Comparison of ENCODE assay signal across 32 mouse cellular contexts in genomic region chr3:121536803-121537202, GRCm38 (mm10). TPM values are rescaled to one million over a fixed set of nuclear protein-coding genes. Genes with fewer than 3 reads are reported as not detected.
DNase-seq lines count a peak whose midpoint lies in the region; ATAC-seq lines count a peak whose summit lies in the region.
"Had no signal": no experiment of that assay in that cellular context is flagged by ENCODE, and none has a peak within 500 bp of the region (broad histone marks: within the 10 kb centered on the region; RNA-seq: fewer than 3 reads in every experiment).

No protein-coding gene starts in this region.

- H3K27me3 ChIP-seq in heart, embryonic 15.5 days, result peaks cover 19% of the 10 kb centered on the region; the same call in 1 of the 2 replicates
- peaks cover 7% of the 10 kb centered on the region for H3K27me3 ChIP-seq in heart, embryonic 11.5 days (ENCODE audit: control insufficient read depth, insufficient read depth, low read length)
- H3K27me3 ChIP-seq in lung, embryonic 16.5 days (ENCODE audit: control insufficient read depth, insufficient read depth, low read depth, low read length), result no peaks in the 10 kb centered on the region

- H3K4me2 ChIP-seq in heart, embryonic 15.5 days, result no peak overlapping the region
- H3K4me2 ChIP-seq in heart, embryonic 11.5 days, result no peak overlapping the region
- no peak overlapping the region for H3K4me2 ChIP-seq in lung, embryonic 16.5 days (ENCODE audit: low read depth, low read length)
- H3K4me2 ChIP-seq: forebrain, embryonic 13.5 days; heart, embryonic 13.5 days; liver, embryonic 15.5 days; midbrain, embryonic 13.5 days; neural tube, embryonic 15.5 days had no signal

- peaks cover 25% of the 10 kb centered on the region for H3K4me1 ChIP-seq in heart, embryonic 15.5 days (replicated peaks)
- peaks cover 9% of the 10 kb centered on the region for H3K4me1 ChIP-seq in heart, embryonic 11.5 days (ENCODE audit: control insufficient read depth, insufficient read depth, low read length)
- peaks cover 17% of the 10 kb centered on the region for H3K4me1 ChIP-seq in lung, embryonic 16.5 days (replicated peaks; ENCODE audit: control insufficient read depth, insufficient read depth, low read length)

- H3K9me3 ChIP-seq in heart, embryonic 15.5 days (replicated peaks), result no peaks in the 10 kb centered on the region
- no peaks in the 10 kb centered on the region for H3K9me3 ChIP-seq in heart, embryonic 11.5 days (replicated peaks; ENCODE audit: control insufficient read depth, low read length)
- H3K9me3 ChIP-seq in lung, embryonic 16.5 days (ENCODE audit: control insufficient read depth, low read length), result no peaks in the 10 kb centered on the region
- H3K9me3 ChIP-seq: forebrain, embryonic 13.5 days; heart, embryonic 13.5 days; liver, embryonic 15.5 days; megakaryocyte, embryonic 14.5 days; midbrain, embryonic 13.5 days; neural tube, embryonic 15.5 days had no signal

- no peak overlapping the region for H3K27ac ChIP-seq in heart, embryonic 15.5 days
- H3K27ac ChIP-seq in heart, embryonic 11.5 days (ENCODE audit: low read depth, low read length), result no peak overlapping the region
- peak overlapping the region; percentile 87 for H3K27ac ChIP-seq in lung, embryonic 16.5 days (ENCODE audit: low read length)
- H3K27ac ChIP-seq: forebrain, embryonic 13.5 days; heart, embryonic 13.5 days; hindbrain, postnatal 0 days; kidney, postnatal 0 days; liver, embryonic 15.5 days; midbrain, embryonic 13.5 days; neural tube, embryonic 15.5 days; stomach, postnatal 0 days had no signal

- no peaks in the 10 kb centered on the region for H3K36me3 ChIP-seq in heart, embryonic 15.5 days
- no peaks in the 10 kb centered on the region for H3K36me3 ChIP-seq in heart, embryonic 11.5 days (ENCODE audit: control insufficient read depth, insufficient read depth, low read length)
- H3K36me3 ChIP-seq in lung, embryonic 16.5 days (ENCODE audit: control insufficient read depth, insufficient read depth, low read length), result no peaks in the 10 kb centered on the region
- H3K36me3 ChIP-seq: heart, embryonic 13.5 days; liver, embryonic 15.5 days; midbrain, embryonic 13.5 days; neural tube, embryonic 15.5 days had no signal

- whole genome bisulfite sequencing in heart, embryonic 15.5 days, result 49% methylated on average over 9 of the region's 9 CpGs
- 58% methylated on average over 9 of the region's 9 CpGs for WGBS in heart, embryonic 11.5 days (ENCODE audit: insufficient replicate concordance)
- 44% methylated on average over 9 of the region's 9 CpGs for WGBS in lung, embryonic 16.5 days

- ATAC-seq in heart, embryonic 15.5 days (replicated peaks; ENCODE audit: insufficient number of reproducible peaks, insufficient read depth, low FRiP score, low read depth), result 0 out of 2 replicates have a peak, but pooled peaks have one; percentile 20
- ATAC-seq in heart, embryonic 11.5 days (replicated peaks; ENCODE audit: insufficient number of reproducible peaks, low FRiP score, low TSS enrichment), result no peak
- ATAC-seq in lung, embryonic 16.5 days (ENCODE audit: low read depth), result peak; percentile 34; the same call in 1 of the 2 replicates
- ATAC-seq in common myeloid progenitor, adult 5-6 weeks (replicated peaks; ENCODE audit: low read depth, poor library complexity, severe bottlenecking), result peak; percentile 46; the same call in 1 of the 2 replicates
- ATAC-seq: activated CD4-positive, CD25-positive, alpha-beta regulatory T cell, adult 4 months; forebrain, embryonic 13.5 days; intestine, embryonic 16.5 days; midbrain, embryonic 13.5 days had no signal

- H3K4me3 ChIP-seq in heart, embryonic 15.5 days, result no peak overlapping the region
- H3K4me3 ChIP-seq in heart, embryonic 11.5 days (ENCODE audit: low read depth, low read length), result no peak overlapping the region
- H3K4me3 ChIP-seq in lung, embryonic 16.5 days (ENCODE audit: low read length), result no peak overlapping the region
- H3K4me3 ChIP-seq: forebrain, embryonic 13.5 days; heart, embryonic 13.5 days; liver, embryonic 15.5 days; megakaryocyte, embryonic 14.5 days; midbrain, embryonic 13.5 days; neural tube, embryonic 15.5 days had no signal

- DNase-seq in lung, postnatal 25 days (ENCODE audit: low spot score), result no peak
- DNase-seq in retina, embryonic 14.5 days (ENCODE audit: low spot score), result peak; percentile 31
- DNase-seq in layer of hippocampus, adult 9-10 months (ENCODE audit: low spot score), result no peak
- DNase-seq: adrenal gland, adult 2 months; adrenal gland, postnatal 36 days; B cell, adult 2 months; cerebellum, adult 8-10 months; cerebellum, postnatal 25 days; gastrocnemius, postnatal 10 days; kidney, adult 8-10 months; kidney, postnatal 4 days; layer of hippocampus, postnatal 36 days; right cerebral cortex, postnatal 4 days; thymus, adult 18-20 months; thymus, postnatal 25 days had no signal

- no peak overlapping the region for H3K9ac ChIP-seq in heart, embryonic 15.5 days
- H3K9ac ChIP-seq in heart, embryonic 11.5 days (ENCODE audit: low read depth, low read length), result no peak overlapping the region
- no peak overlapping the region for H3K9ac ChIP-seq in lung, embryonic 16.5 days (ENCODE audit: low read length)
- H3K9ac ChIP-seq: forebrain, embryonic 13.5 days; heart, embryonic 13.5 days; liver, embryonic 15.5 days; midbrain, embryonic 13.5 days; neural tube, embryonic 15.5 days had no signal

RNA-seq across cellular contexts. Expression of gene Slc44a3, which starts 4.6 kb away (rescaled TPM):
- polyA plus RNA-seq in heart, embryonic 15.5 days (2015; fragmentation: Nextera tagmentation; extraction: Ambion mirVana), result 0.94 and 2.2 TPM in 2 replicates
- polyA plus RNA-seq in heart, embryonic 11.5 days (2014; fragmentation: Nextera tagmentation; extraction: Ambion mirVana), result 0.83 and 1.1 TPM in 2 replicates
- 24.4 and 28.1 TPM in 2 replicates for polyA plus RNA-seq in lung, embryonic 16.5 days (2015; fragmentation: Nextera tagmentation; extraction: Ambion mirVana)
- 0.46 TPM in 1 of 2 replicates, not detected in the other for total RNA-seq in common myeloid progenitor, adult 5-6 weeks (2017)
- total RNA-seq: heart, postnatal 25 days; layer of hippocampus, postnatal 36 days; monocyte, adult 5-6 weeks had no signal
- polyA plus RNA-seq: activated CD4-positive, CD25-positive, alpha-beta regulatory T cell, adult 4 months had no signal
